Mouse (Mus musculus): ENCODE results near the gene Rpl38. TPM values are rescaled to one million over a fixed set of nuclear protein-coding genes. Genes with fewer than 3 reads are reported as not detected.

Gene Rpl38
- total and polyA plus RNA-seq, 3 experiments, result 335 to 660 (median 587) TPM

DNA sequence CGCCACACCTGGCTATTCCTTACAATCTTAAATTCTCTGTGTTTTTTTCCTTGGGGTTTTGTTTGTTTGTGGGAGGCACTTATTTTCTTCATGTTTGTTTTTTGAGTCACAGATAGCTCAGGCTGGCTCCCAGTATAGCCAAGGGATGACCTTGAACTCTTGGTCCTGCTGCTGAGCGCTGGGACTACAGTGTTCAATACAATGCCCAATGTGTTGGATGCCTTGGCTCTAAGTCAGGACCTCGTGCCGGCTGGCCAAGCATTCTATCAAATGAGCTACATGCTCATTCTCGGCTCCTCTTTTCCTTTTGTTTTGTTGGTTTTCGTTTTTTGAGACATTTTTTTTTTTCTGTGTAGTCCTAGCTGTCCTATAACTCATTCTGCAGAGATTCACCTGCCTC lies 25.1 kb downstream of the Rpl38 start:
- Histone ChIP-seq H3K27ac (no peak overlapping the region), H3K79me2 (replicated peaks; ENCODE audit: control insufficient read depth, insufficient read depth, low read length) (no peaks in the 10 kb centered on the region), H3K4me3 (no peak overlapping the region), H3K4me1 (ENCODE audit: control insufficient read depth, insufficient read depth, low read length) (peaks cover 2% of the 10 kb centered on the region), H3K27me3 (ENCODE audit: control insufficient read depth, insufficient read depth, low read length) (no peaks in the 10 kb centered on the region), H3K9ac (ENCODE audit: low read depth, low read length) (no peak overlapping the region), H3K36me3 (ENCODE audit: control insufficient read depth, insufficient read depth, low read length) (no peaks in the 10 kb centered on the region)
- no peak for DNase-seq
- intact Hi-C loops (cut with DNase I), result no loop called here
- 87% methylated on average over 6 of the region's 6 CpGs for WGBS
- no peak for TF ChIP-seq POLR2A (IDR thresholded peaks at IDR 0.05; ENCODE audit: insufficient read depth, low read depth, low read length)
- no peak for TF ChIP-seq CTCF (IDR thresholded peaks at IDR 0.05)
- no peak for TF ChIP-seq EP300 (IDR thresholded peaks at IDR 0.05; ENCODE audit: insufficient read depth, low read depth, low read length)

GRCm38 (mm10) chr11:114694451-114694850 lies 26.1 kb downstream of the Rpl38 start:
- no peak overlapping the region for H3K9ac ChIP-seq (ENCODE audit: low read depth, low read length)
- H3K4me1 ChIP-seq (ENCODE audit: control insufficient read depth, insufficient read depth, low read length), result peaks cover 2% of the 10 kb centered on the region
- no peak for TF ChIP-seq POLR2A (IDR thresholded peaks at IDR 0.05; ENCODE audit: insufficient read depth, low read depth, low read length)
- TF ChIP-seq CTCF (IDR thresholded peaks at IDR 0.05), result no peak
- no peak for TF ChIP-seq EP300 (IDR thresholded peaks at IDR 0.05; ENCODE audit: insufficient read depth, low read depth, low read length)
- no peaks in the 10 kb centered on the region for H3K79me2 ChIP-seq (replicated peaks; ENCODE audit: control insufficient read depth, insufficient read depth, low read length)
- no peak overlapping the region for H3K4me3 ChIP-seq
- no peaks in the 10 kb centered on the region for H3K36me3 ChIP-seq (ENCODE audit: control insufficient read depth, insufficient read depth, low read length)
- WGBS, result 70% methylated on average over 2 of the region's 2 CpGs
- no peaks in the 10 kb centered on the region for H3K27me3 ChIP-seq (ENCODE audit: control insufficient read depth, insufficient read depth, low read length)
- no peak overlapping the region for H3K27ac ChIP-seq
- DNase-seq, result no peak
- intact Hi-C loops (cut with DNase I), result no loop called here

GRCm38 (mm10) chr11:114698496-114698895 lies 30.2 kb downstream of the Rpl38 start:
- intact Hi-C loops (cut with DNase I), result no loop called here
- TF ChIP-seq POLR2A (IDR thresholded peaks at IDR 0.05; ENCODE audit: insufficient read depth, low read depth, low read length), result no peak
- no peak for TF ChIP-seq CTCF (IDR thresholded peaks at IDR 0.05)
- TF ChIP-seq EP300 (IDR thresholded peaks at IDR 0.05; ENCODE audit: insufficient read depth, low read depth, low read length), result no peak
- Histone ChIP-seq H3K9ac (ENCODE audit: low read depth, low read length) (no peak overlapping the region), H3K36me3 (ENCODE audit: control insufficient read depth, insufficient read depth, low read length) (no peaks in the 10 kb centered on the region), H3K4me3 (no peak overlapping the region), H3K27ac (no peak overlapping the region), H3K27me3 (ENCODE audit: control insufficient read depth, insufficient read depth, low read length) (no peaks in the 10 kb centered on the region), H3K4me1 (ENCODE audit: control insufficient read depth, insufficient read depth, low read length) (peaks cover 2% of the 10 kb centered on the region), H3K79me2 (replicated peaks; ENCODE audit: control insufficient read depth, insufficient read depth, low read length) (no peaks in the 10 kb centered on the region)
- 79% methylated on average over 7 of the region's 7 CpGs for WGBS
- peak; percentile 31 to 39 for DNase-seq

DNA sequence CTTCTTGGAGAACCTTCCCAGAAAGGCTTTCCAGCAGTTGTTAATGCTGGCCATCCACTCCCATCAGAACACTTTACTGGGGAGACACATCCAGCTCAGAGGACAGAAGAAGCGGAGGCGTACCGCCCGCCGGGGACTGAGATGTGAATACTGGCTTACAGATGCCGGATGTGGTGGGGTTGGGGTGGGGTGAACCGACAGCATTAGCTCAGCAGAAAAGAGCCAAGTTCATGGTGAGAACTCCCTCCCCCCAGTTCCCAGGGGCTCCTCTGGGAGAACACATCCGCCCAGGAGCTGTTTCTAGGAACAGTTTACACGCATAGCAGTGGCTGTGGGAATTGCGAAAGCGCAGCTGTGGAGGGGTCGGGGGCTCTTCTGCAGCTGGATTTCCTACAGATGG lies 31.2 kb downstream of the Rpl38 start:
- intact Hi-C loops (cut with DNase I), result no loop called here
- Histone ChIP-seq H3K9ac (ENCODE audit: low read depth, low read length) (no peak overlapping the region), H3K36me3 (ENCODE audit: control insufficient read depth, insufficient read depth, low read length) (no peaks in the 10 kb centered on the region), H3K79me2 (replicated peaks; ENCODE audit: control insufficient read depth, insufficient read depth, low read length) (no peaks in the 10 kb centered on the region), H3K4me1 (ENCODE audit: control insufficient read depth, insufficient read depth, low read length) (peaks cover 2% of the 10 kb centered on the region), H3K27ac (no peak overlapping the region; the same call in 1 of the 2 replicates), H3K4me3 (no peak overlapping the region), H3K27me3 (ENCODE audit: control insufficient read depth, insufficient read depth, low read length) (no peaks in the 10 kb centered on the region)
- TF ChIP-seq POLR2A (IDR thresholded peaks at IDR 0.05; ENCODE audit: insufficient read depth, low read depth, low read length) (no peak), EP300 (IDR thresholded peaks at IDR 0.05; ENCODE audit: insufficient read depth, low read depth, low read length) (no peak; the same call in 1 of the 2 replicates), CTCF (IDR thresholded peaks at IDR 0.05) (no peak)
- 57% methylated on average over 12 of the region's 12 CpGs for WGBS
- DNase-seq, result peak; percentile 74 to 86

DNA sequence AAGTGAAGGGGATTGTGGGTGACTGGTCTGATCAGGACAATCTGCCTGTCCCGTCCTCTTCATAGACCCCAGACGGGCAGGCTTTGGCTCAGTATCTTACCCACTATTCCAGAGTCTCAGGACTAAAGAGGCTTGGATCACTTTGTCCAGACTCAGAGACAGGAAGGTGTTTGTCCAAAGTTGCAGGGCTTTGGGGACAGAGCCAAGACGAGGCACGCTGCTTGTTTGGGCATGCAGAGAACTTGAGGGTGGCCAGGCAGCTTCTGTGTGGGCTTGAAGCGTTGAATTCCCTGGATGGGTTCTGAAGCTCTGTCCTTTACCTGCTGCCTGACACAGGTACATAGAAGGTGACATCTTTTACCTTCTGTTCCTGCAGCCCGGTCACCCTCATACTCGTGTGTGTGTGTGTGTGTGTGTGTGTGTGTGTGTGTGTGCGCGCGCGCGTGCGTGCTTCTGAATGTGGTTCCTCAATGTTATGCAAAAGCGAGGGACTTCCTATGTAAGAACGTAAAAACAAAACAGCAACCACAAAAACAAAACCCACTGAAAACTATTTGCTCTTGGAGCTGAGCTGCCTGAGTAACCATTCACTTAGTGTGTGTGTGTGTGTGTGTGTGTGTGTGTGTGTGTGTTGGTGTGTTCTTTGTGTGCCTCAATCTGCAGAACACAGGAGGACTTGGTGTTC lies 34.1 kb downstream of the Rpl38 start:
- Histone ChIP-seq H3K4me1 (ENCODE audit: control insufficient read depth, insufficient read depth, low read length) (peaks cover 2% of the 10 kb centered on the region), H3K27ac (no peak overlapping the region), H3K79me2 (replicated peaks; ENCODE audit: control insufficient read depth, insufficient read depth, low read length) (no peaks in the 10 kb centered on the region), H3K27me3 (ENCODE audit: control insufficient read depth, insufficient read depth, low read length) (no peaks in the 10 kb centered on the region), H3K36me3 (ENCODE audit: control insufficient read depth, insufficient read depth, low read length) (no peaks in the 10 kb centered on the region), H3K4me3 (no peak overlapping the region), H3K9ac (ENCODE audit: low read depth, low read length) (no peak overlapping the region)
- intact Hi-C loops (cut with DNase I), result no loop called here
- TF ChIP-seq CTCF (IDR thresholded peaks at IDR 0.05), result no peak
- no peak for TF ChIP-seq EP300 (IDR thresholded peaks at IDR 0.05; ENCODE audit: insufficient read depth, low read depth, low read length)
- TF ChIP-seq POLR2A (IDR thresholded peaks at IDR 0.05; ENCODE audit: insufficient read depth, low read depth, low read length), result no peak
- no peak for DNase-seq
- 86% methylated on average over 15 of the region's 15 CpGs for WGBS

DNA sequence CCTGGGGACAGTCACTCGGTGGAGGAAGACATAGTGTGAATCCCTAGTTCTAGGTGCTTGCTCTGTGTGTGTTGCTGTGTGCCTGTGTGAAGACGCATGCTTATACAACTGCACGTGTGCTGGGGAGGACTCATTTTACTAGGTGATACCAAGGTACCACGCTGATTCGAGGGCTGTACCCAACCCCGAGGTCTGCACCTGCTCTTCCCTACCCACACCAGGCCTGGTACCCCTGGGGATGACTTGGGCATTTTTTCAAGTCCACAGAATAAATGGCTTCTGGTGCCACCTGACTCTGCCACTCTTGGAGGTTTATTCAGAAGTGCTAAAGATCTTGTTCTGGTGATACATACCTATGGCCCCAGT lies 34.7 kb downstream of the Rpl38 start:
- H3K27ac ChIP-seq, result no peak overlapping the region
- WGBS, result 87% methylated on average over 6 of the region's 6 CpGs
- intact Hi-C loops (cut with DNase I), result no loop called here
- H3K4me3 ChIP-seq, result no peak overlapping the region
- no peak for TF ChIP-seq EP300 (IDR thresholded peaks at IDR 0.05; ENCODE audit: insufficient read depth, low read depth, low read length)
- TF ChIP-seq CTCF (IDR thresholded peaks at IDR 0.05), result no peak
- no peak for TF ChIP-seq POLR2A (IDR thresholded peaks at IDR 0.05; ENCODE audit: insufficient read depth, low read depth, low read length)
- no peak overlapping the region for H3K9ac ChIP-seq (ENCODE audit: low read depth, low read length)
- no peaks in the 10 kb centered on the region for H3K79me2 ChIP-seq (replicated peaks; ENCODE audit: control insufficient read depth, insufficient read depth, low read length)
- peaks cover 2% of the 10 kb centered on the region for H3K4me1 ChIP-seq (ENCODE audit: control insufficient read depth, insufficient read depth, low read length)
- H3K36me3 ChIP-seq (ENCODE audit: control insufficient read depth, insufficient read depth, low read length), result no peaks in the 10 kb centered on the region
- H3K27me3 ChIP-seq (ENCODE audit: control insufficient read depth, insufficient read depth, low read length), result no peaks in the 10 kb centered on the region
- no peak for DNase-seq
